Mouse (Mus musculus) kidney, postnatal 4 days (tissue): ENCODE results near the gene Lrrc75a.
"Not testable (repeated sequence)": the region's sequence is repeated elsewhere in the genome, so short reads cannot be mapped to it uniquely, and the experiment has no call there.

ENCODE experiments used
- DNase-seq, 2 experiments: peaks; one replicate each; pipeline ENCODE4 v3.0.0; 2021; ENCODE audit warnings: mixed read lengths in 2 of 2

Lrrc75a gene

DNA sequence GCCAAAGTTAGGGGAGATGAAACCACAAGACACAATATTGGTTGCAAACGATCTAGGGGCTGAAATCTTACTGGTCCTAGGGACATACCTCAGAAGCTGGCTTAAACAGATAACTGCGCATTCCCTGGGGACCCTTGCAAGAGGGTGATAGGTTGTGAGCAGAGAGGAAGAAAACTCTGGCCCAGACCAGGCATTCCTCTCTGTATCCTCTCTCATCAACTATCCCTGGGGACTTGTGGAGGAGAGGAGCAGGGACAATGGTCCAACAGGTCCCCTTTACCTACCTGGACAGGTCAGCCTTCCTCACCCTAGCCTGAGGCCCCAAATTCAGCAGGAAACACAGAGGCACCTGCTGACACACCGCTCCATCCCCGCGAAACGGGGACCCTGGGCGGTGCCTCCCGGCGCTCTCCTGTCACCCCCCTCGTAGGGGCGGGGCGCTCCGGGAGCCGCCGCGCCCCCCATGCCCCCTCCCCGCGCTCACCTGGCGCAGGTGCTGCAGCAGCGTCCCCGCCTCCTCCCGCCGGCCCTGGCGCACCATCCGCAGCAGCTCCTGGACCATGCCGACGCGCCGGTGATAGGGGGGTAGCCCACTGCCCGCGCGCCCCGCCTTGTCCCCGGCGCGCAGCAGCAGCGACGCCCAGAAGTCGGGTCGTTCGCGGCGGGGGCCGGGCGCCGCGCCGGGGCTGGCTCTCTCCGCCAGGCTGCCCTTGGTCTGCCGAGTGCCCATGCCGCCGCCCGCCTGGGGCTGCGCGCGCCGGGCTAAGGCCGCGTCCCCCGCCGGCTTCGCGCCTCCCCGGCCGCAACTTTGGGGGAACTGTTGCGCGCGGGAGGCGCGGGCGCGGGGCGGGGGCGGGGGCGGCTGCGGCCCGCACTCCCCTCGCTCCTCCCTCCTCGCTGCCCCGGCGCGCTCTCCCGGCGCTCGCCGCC is at the start of gene Lrrc75a:
TSS of gene Lrrc75a (minus strand) at position 863 of the 930 bp plus-strand sequence.
- DNase-seq = peak; percentile 68 to 77

DNA sequence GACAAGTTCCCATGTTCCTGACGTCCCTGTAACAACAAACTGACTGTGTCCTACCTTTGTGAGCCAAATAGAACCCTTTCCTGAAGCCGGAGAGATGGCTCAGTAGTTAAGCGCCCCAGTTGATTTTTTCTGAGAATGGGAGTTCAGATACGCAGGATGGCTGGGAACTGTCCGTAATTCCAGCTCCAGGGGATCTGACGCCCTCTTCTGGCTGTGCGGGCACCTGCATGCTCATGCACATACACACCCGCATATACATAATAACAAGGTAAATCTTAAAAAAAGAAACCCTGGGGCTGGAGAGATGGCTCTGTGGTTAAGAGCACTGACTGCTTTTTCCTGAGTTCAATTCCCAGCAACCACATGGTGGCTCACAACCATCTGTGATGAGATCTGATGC is 46.8 kb upstream of the Lrrc75a start:
- DNase-seq = no peak

DNA sequence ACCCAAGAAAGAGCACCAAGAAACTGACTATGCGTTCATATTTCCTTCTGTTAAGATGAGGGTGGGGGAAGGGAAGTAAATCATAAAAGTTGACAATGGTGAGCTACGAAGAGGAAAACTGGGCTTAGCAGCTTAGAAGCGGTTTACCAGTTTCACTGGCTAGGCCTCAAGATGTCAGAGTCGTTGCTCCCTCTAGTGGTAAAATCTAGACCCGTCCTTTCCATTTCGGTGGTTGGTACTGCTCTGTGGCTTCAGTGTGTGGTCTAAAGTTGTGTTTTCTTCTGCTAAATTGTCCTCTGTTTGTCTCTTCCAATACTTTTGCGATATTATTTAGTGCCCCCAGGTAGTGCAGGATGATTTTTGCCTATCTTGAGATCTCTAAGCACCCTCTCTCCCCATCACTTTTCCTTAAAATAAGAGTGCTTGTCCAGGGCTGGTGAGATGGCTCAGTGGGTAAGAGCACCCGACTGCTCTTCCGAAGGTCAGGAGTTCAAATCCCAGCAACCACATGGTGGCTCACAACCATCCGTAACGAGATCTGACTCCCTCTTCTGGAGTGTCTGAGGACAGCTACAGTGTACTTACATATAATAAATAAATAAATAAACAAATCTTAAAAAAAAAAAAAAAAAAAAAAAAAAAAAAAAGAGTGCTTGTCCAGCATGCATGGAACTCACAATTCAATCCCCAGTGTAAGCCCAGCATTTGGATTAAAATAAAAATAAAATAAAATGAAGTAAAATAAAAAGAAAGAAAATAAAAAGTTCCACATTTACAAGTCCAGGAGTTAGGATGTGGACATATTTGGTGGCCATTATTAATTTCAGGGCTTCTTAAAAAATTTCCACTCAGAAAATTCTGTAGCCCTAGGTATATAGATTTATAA is 45.2 kb upstream of the Lrrc75a start:
- peak; percentile 38 to 64 for DNase-seq

DNA sequence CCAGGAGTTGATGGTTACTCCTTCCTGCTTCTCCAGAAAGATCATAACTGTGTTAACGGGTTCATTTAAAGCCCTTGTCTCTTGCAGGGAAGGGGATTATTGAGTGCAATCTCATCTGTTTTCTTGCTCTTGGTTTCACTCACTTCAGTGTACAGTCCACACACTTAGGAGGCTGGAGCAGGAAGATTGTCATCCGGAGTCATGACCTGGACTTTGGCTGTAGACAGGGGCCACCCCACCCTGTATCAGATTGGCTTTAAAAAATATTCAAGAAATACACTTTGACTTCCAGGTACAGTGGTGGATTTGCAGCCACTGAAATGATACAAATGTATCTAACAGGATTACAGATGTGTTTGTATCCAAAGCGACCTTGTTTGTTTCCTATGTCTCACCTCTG is 43.3 kb upstream of the Lrrc75a start:
- no peak for DNase-seq

DNA sequence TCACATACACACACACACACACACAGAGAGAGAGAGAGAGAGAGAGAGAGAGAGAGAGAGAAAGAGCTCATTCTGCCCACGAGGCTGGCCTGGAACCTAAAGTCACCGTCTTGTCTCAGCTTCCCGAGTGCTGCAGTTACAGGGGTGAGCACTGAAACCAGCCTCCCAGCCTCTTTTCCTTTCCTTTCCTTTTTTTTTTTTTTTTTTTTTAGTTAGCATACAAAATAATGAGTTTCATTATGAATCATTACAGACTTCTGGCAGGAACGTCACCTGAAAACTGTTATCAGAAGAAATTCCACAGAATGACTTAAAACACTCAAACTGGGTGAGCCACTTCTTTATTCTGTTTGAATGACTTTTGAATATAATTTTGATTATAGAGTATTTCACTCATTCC is 31.6 kb upstream of the Lrrc75a start:
- no peak for DNase-seq

DNA sequence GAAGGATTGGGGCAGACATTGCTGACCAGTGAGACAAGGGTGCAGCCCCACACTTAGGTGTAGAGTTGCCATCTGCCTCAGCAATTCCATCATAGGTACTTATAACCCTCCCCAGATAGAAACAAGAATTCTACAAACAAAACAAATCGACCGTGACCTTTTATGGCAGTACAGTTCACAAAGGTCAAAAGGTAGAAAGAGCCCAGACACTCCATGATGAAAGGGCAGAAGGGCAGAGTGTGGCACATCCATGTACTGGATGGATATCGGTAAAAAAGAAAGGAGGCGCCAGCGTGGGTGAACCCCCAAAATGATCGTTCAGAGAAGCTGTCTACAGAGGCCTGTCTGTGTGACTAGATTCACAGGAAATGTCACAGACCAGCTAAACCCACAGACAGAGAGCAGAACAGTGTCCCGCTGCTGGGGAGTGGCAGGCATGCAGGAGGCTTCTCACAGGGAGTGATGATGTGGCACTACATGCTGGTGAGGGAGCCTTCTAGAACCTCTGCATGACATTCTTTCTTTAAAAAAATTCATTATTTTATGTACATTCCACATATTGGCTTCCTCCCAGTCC is 30.5 kb upstream of the Lrrc75a start:
- DNase-seq = no peak

DNA sequence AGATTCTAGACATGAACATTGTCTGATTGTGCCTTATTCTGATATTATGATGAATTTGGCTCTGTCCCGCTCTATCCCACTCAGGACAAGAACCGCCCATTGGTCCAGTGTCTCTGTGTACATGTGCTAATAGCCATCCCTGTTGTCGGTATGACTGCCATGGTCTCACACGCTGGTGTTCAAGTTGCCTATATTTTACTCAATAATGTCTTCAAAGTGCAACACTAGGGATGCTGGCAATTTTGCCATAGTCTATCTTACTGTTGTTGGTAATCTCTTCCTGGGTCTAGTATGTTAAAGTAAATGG is 27.9 kb upstream of the Lrrc75a start:
- DNase-seq = no peak

DNA sequence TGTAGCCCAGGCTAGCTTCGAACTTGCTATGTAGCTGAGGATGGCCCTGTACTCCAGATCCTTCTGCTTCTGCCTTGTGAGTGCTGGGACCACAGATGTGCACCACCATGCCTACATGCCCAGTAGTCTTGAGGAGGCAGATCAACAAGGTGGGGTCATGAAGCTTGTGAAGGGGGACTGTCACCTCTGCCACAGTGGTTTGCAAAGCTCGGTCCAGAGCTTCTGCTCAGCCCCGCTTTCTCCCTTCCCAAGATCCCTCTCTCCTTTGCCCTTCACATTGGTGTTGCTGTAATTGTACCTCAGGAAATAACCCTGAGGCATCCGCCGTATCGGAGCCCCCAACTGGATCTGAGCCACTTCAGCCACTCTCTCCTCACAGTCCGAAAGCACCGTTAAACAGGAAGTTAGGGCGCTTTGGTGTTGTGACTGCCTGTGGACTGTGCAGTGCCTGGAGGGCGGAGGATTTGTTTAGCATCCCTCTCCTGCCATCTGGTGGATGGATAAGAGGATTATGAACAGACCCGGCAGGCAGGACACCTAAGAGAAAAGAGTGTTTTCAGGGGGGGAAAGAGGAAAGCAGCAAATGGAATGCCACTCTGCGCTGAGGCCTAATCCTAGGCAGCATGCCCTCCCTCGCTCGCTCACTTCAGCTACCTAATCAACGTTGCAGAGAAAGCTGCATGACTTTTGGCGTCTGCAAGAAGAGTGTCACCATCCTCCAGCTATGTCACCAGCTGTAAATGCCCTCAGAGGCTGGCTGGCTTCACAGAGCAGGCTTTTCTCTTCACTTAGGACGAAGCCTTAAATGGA is 27.4 kb upstream of the Lrrc75a start:
- peak; percentile 63 to 80 for DNase-seq

DNA sequence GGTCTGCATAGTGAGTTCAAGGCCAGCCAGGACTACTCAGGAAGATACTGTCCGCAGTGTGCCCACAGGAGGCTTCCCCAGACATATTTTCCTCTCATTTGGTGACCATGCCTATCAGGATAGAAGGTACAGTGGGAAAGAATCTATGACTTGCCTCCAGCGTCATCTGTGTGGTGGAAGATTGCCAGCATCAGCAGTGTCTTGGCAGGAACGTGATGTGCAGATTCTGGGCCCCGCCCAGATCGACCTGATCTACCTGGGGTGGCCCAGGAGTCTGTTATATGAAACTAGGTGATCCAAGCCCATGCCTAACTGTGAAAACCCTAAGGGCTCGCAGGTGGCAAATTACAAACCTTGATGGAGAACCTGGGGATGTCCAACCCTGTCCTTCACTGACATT is 21.7 kb upstream of the Lrrc75a start:
- no peak for DNase-seq

DNA sequence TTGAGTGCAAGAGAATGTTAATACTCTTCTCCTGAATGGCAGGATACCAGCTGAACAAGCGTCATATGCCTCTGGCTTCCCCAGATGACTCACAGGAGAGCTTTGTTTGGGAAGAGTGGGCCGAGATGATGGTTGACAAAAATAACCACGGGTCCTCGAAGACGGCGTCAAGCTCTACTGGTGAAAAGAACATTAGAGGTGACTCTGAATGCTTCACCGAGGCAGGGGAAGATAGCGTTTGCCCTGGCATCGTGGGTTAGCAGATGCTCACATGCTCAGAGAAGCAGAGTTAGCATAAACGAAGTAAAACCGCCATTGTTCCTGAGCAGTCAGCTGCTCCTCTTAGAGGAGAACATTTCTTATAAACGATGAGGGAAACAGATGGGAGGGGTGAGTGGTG is 21.1 kb upstream of the Lrrc75a start:
- DNase-seq = no peak

DNA sequence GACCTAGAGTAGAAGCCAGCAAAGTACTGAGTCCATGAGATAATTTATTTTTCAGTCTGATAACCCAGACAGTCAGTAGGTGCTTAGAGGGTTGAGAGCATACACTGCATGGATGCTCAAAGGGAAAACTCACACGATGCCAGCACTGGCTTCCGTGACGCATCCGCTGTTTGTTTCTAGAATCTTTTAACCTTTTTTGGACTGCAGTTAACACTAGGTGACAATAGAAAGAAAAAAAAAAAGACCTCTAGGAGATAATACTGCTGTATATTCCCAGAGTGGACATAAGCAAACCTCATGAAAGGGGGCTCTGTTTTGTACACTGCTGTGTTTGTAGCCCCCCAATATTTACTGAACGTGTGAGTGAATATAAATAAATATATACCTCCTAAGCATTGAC is 20.7 kb upstream of the Lrrc75a start:
- DNase-seq = no peak

DNA sequence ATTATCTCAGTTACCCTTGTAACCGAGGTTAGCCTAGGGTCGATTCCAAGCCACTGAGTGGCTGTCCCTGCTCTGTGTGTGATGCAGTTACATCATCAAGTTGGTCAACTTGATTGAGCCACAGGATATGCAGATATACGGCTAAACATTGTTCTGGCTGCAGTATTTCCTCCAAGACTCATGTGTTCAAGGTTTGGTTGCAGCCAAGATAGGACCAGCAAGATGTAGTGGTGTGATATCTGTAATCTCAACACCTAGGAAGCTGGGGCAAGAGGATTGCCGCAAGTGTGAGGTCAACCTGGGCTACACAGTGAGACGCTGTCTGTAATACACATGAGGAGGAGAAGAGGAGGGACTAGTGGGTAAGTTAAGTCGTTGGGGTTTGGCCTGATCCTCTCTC is 15.9 kb upstream of the Lrrc75a start:
- DNase-seq = no peak

DNA sequence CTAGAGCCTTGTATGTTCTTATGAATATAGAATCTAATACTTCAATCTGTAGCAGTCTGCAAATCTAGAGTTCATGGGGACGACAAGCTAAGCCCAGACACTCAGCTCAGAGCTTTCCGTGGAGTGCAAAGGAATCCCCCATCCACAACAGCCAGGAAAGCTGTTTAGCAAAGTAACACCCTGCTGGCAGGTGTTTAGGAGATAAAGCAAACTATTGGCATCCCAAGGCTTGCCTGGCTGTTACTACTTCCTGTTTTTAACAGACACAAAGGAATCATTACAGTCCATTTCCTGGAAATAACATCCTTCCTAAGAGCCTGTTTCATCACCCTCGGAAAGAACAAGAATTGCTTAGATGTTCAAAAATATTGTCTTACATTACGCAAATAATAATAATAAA is 12.6 kb upstream of the Lrrc75a start:
- DNase-seq = no peak

DNA sequence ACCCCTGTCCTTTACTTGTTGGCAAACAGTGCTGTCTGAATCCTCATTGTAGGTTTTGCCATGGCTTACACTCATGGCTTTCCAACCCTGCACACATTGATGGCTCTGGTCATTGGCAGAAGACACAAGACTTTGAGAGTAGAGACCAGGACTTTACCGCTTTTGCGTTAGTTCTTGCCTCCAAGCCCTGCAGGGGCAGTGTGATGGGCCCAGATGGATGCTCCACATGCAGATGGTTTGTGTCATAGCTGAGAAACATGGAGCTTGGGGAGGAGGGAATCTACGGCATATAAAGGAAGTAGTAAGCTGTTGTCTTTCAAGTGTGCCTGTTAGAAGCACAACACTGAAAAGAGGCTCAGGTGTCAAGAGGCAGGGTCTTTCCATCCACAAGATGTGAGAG is 3.8 kb upstream of the Lrrc75a start:
- DNase-seq = no peak

DNA sequence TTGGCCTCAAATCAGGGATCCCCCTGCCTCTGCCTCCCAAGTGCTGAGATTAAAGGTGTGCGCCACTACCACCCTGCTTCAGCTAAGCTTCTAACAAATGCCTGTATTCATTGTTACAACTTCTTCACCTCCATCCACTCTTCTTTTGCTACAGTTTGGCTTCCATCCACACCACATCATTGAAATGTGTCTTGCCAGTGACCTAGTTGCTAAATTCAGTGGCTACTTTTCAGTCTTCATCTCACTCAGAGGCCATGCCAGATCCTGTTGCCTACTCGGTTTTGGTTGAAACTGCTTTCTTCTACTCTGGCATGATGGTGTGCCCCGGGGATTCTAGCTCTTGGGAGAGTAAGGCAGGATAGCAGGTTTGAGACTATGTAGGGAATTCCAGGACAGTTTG is 3.2 kb upstream of the Lrrc75a start:
- DNase-seq = no peak

DNA sequence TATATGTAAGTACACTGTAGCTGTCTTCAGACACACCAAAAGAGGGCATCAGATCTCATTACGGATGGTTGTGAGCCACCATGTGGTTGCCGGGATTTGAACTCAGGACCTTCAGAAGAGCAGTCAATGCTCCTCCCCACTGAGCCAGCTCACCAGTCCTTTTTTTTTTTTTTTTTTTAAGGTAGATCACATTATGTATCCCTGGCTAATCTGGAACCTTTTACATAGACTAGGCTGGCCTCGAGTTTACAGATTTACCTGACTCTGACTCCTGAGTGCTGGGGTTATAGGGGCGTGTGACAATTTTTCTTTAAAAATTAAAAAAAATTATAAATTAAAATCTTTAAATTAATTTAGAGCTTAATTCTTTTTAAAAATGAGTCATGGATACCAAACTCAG is 1.5 kb upstream of the Lrrc75a start:
- DNase-seq = not testable (repeated sequence)

DNA sequence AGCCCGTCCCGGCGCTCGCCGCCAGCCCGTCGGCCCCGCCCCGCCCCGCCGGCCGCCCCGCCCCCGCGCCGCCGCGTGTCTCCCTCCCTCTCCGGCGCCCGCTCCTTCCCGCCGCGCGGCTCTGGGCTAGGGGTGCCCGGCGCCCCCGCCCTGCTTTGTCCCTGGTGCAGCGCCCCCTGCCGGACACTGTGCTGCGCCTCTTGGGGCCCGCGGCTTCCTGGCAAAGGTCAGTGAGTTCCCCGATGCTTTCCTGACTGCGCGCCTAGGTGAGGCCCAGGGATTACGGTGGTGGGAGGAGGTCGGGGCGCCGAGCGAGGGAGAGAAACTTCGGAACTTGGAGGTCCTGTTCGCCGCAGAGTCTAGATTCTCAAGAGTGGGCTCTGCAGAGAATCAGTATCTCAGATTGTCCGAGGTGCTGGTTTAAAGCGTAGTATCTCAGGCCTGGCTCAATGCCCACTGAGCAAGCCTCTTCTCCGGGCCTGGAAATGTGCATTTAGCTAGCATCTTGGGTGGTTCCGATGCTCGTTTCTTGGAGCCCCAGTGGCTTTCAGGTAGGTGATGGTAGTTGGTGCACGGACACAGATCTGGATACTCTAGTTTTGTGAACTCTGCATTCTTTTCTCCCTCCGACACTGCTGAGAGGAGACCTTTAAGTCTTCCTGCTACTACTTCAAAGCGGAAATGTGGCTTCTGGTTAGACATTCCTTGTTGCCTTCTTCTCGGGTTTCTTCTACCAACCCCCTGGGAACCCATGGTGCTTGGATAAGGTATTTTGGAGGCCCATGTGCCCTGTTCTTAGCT is 468 bp upstream of the Lrrc75a start, which contains the start of gene Mmgt2:
TSS of gene Mmgt2 (plus strand) at position 74 of the 801 bp plus-strand sequence.
- DNase-seq = peak; percentile 99

DNA sequence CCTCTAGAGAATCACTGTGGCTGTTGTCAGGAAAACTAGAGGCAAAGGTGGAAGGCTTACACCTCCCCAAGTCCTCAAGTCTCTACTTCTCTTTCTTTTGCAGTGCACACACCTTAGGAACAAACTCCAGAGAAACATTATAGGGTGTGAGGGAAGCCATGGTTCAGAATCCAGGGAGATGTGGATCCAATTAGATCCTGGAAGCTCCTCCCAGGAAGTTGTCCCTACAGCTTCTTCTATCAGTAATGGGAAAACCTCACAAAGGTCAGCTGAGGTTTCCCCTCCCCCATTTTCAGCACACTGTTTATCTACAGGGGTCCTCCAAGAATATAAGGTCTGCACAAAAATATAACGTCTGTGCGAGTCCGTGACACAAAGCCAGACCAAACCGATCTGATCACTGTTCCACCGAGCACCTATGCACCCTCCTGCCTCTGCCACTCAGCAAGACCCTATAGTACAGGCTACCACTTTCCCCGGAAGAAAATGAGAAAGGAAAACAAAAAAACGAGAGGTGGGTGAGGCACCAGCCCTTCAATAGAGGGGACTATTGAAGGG is 1.3 kb downstream of the Lrrc75a start:
- DNase-seq = no peak

DNA sequence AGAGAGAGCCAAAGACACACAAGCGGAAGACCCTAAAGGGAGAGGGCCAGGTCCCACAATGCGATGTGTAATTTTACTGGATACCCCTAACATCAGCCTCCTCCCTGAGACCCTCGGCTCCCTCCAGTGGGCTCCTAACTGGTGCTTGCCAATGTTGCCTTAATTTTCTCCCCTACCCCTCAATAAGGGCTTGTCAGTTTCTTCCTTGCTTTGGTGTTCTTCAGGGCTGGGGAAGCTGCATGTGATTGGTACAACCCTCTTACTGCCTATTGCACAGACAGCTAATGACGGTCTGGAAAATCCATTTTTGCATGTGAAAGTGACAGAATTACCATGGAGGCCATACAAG is 1.9 kb downstream of the Lrrc75a start:
- DNase-seq = no peak

DNA sequence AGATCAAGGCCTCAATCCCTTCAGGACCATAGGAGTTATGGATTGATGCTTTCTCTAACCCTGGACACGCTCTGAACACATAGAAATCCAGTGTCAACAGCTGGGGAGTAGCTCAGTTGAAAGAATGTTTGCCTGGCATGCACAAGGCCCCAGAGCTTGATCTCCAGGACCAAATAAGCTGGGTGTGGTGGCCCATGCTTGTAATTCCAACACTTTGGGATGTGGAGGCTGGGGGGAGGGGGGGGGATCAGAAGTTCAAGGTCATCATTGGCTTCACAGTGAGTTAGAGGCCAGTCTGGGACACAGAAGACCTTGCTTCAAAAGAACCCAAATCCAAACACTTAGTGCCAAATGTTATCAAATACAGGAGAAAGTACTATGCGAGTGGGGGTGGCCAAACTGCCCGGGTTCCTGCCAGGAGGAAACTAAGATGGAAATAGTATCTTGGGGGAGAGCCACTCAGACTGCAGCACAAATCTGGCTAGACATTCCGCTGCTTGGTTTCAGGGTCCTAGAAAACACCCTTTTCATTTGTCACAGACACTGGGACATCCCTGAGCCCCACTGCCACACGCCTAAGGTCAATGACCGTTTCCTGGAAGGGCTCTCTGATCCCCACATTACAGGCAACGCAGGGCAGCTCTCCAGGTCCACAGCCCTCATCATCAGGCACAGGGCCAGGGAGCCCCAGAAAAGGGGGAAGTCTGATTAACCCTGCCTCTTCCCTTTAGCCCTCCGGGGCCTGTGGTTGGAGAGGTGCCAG is 2.4 kb downstream of the Lrrc75a start:
- peak; percentile 63 to 69 for DNase-seq

DNA sequence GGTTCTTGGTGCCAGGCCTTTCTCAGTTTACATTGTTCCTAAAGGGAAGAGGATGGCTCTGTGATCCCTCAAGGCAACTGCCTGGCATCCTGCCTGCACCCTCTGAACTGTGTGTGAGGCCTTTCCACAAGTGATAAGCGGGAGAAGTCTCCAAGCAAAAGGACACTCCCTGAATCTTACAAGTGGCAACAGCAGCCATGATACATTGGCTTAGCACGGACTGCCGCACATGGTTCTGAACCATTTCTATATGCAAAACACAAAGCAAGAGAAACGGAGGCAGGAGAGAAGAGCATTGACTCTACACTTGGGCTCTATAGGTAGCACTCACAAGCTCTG is 3.0 kb downstream of the Lrrc75a start:
- DNase-seq = peak in 1 of 2 experiments; percentile 34
